Mouse (Mus musculus) MEL (cell line): Measurements from ENCODE around the gene Ppp3r1. TPM values are rescaled to one million over a fixed set of nuclear protein-coding genes. Genes with fewer than 3 reads are reported as not detected.

Source experiments
- DNase-seq: peaks from one replicate; pipeline ENCODE4 v3.0.0; 2011; ENCODE audit warnings: low read depth, low spot score
- H3K27ac ChIP-seq: 2 replicates; pipeline ENCODE4 v1.5.1; 2012; ENCODE audit warnings: low read depth, mild to moderate bottlenecking, control low read depth, low read length, moderate library complexity; ENCODE audit not compliant: control insufficient read depth
- H3K27me3 ChIP-seq, 2 experiments: fragments of 150-350 bp in 1 of 2; sonication (generic) in 1 of 2; 2 replicates each; pipeline ENCODE4 v1.6.1; 2012; ENCODE audit warnings: low read length in 2 of 2, mild to moderate bottlenecking in 2 of 2, improper control_type of control experiment in 1 of 2, moderate library complexity in 1 of 2; ENCODE audit not compliant: insufficient read depth in 2 of 2, control insufficient read depth in 1 of 2
- H3K36me3 ChIP-seq, 2 experiments: 2 replicates each; pipeline ENCODE4 v1.6.1; 2012 to 2014; ENCODE audit warnings: low read length in 2 of 2, improper control_type of control experiment in 1 of 2, inconsistent platforms in 1 of 2, mild to moderate bottlenecking in 1 of 2; ENCODE audit not compliant: insufficient read depth in 2 of 2, control insufficient read depth in 1 of 2
- H3K4me1 ChIP-seq, 2 experiments: fragments of 150-350 bp in 1 of 2; sonication (generic) in 1 of 2; 2 replicates each; pipeline ENCODE4 v1.6.1; 2012; ENCODE audit warnings: low read length in 2 of 2, improper control_type of control experiment in 1 of 2, mild to moderate bottlenecking in 1 of 2; ENCODE audit not compliant: insufficient read depth in 2 of 2, control insufficient read depth in 1 of 2
- H3K4me3 ChIP-seq, 2 experiments: fragments of 150-350 bp in 1 of 2; sonication (generic) in 1 of 2; 2 replicates each; pipeline ENCODE4 v1.5.1; 2012; ENCODE audit warnings: low read depth in 2 of 2, low read length in 2 of 2, mild to moderate bottlenecking in 2 of 2, moderate library complexity in 2 of 2, control low read depth in 1 of 2, improper control_type of control experiment in 1 of 2; ENCODE audit not compliant: control insufficient read depth in 1 of 2, insufficient read depth in 1 of 2
- H3K79me2 ChIP-seq: 2 replicates; pipeline ENCODE4 v1.6.1; 2012; ENCODE audit warnings: mild to moderate bottlenecking, low read length, moderate library complexity; ENCODE audit not compliant: control insufficient read depth, poor library complexity, insufficient read depth
- H3K9ac ChIP-seq: 2 replicates; pipeline ENCODE4 v1.6.1; 2012; ENCODE audit warnings: low read depth, mild to moderate bottlenecking, control low read depth, low read length, moderate library complexity; ENCODE audit not compliant: control insufficient read depth, poor library complexity, severe bottlenecking
- H3K9me3 ChIP-seq: fragments of 150-350 bp; sonication (generic); replicated peaks from 2 replicates; pipeline ENCODE4 v1.6.1; 2012; ENCODE audit warnings: mild to moderate bottlenecking, low read length, improper control_type of control experiment, moderate library complexity; ENCODE audit not compliant: insufficient read depth
- BHLHE40 ChIP-seq: IDR thresholded peaks from 2 replicates; pipeline ENCODE4 v1.6.1; 2012; ENCODE audit warnings: low read depth, mild to moderate bottlenecking, inconsistent platforms, low read length, improper control_type of control experiment, borderline replicate concordance
- CHD1 ChIP-seq: IDR thresholded peaks from 2 replicates; pipeline ENCODE4 v1.6.1; 2012; ENCODE audit warnings: low read depth, mild to moderate bottlenecking, inconsistent platforms, low read length, improper control_type of control experiment
- CHD2 ChIP-seq: IDR thresholded peaks from 2 replicates; pipeline ENCODE4 v1.6.1; 2011; ENCODE audit warnings: low read length, improper control_type of control experiment
- CTCF ChIP-seq, 3 experiments: IDR thresholded peaks in 2 of 3; conservative IDR thresholded peaks in 1 of 3; 2 replicates each; pipeline ENCODE4 v1.5.1; 2011 to 2012; ENCODE audit warnings: low read length in 3 of 3, low read depth in 2 of 3, mild to moderate bottlenecking in 2 of 3, improper control_type of control experiment in 1 of 3, inconsistent platforms in 1 of 3, mixed read lengths in 1 of 3, moderate library complexity in 1 of 3; ENCODE audit not compliant: control insufficient read depth in 1 of 3, insufficient read depth in 1 of 3, poor library complexity in 1 of 3, severe bottlenecking in 1 of 3
- E2F4 ChIP-seq: IDR thresholded peaks from 2 replicates; pipeline ENCODE4 v1.6.1; 2011; ENCODE audit warnings: low read depth, low read length, improper control_type of control experiment, borderline replicate concordance
- ETS1 ChIP-seq: IDR thresholded peaks from 2 replicates; pipeline ENCODE4 v1.6.1; 2012; ENCODE audit warnings: low read depth, mild to moderate bottlenecking, inconsistent platforms, low read length, improper control_type of control experiment, moderate library complexity
- GABPA ChIP-seq: IDR thresholded peaks from 2 replicates; pipeline ENCODE4 v1.6.1; 2012; ENCODE audit warnings: low read depth, mild to moderate bottlenecking, inconsistent platforms, low read length, improper control_type of control experiment, moderate library complexity
- GATA1 ChIP-seq: IDR thresholded peaks from 2 replicates; pipeline ENCODE4 v1.6.1; 2011; ENCODE audit warnings: low read depth, low read length, improper control_type of control experiment
- HCFC1 ChIP-seq: IDR thresholded peaks from 2 replicates; pipeline ENCODE4 v1.6.1; 2012; ENCODE audit warnings: low read depth, mild to moderate bottlenecking, inconsistent platforms, low read length, improper control_type of control experiment, moderate library complexity
- JUND ChIP-seq: IDR thresholded peaks from 2 replicates; pipeline ENCODE4 v1.6.1; 2011; ENCODE audit warnings: low read depth, mild to moderate bottlenecking, improper control_type of control experiment, low read length
- KAT2A ChIP-seq: conservative IDR thresholded peaks from 2 replicates; pipeline ENCODE4 v1.6.1; 2012; ENCODE audit warnings: low read depth, low read length, improper control_type of control experiment, inconsistent platforms
- MAFK ChIP-seq: IDR thresholded peaks from 2 replicates; pipeline ENCODE4 v1.6.1; 2011; ENCODE audit warnings: low read depth, mild to moderate bottlenecking, low read length, improper control_type of control experiment, borderline replicate concordance
- MXI1 ChIP-seq: IDR thresholded peaks from 2 replicates; pipeline ENCODE4 v1.6.1; 2011; ENCODE audit warnings: mild to moderate bottlenecking, low read depth, low read length, improper control_type of control experiment
- MYB ChIP-seq: IDR thresholded peaks from 2 replicates; pipeline ENCODE4 v1.6.1; 2011; ENCODE audit warnings: mild to moderate bottlenecking, low read depth, low read length, improper control_type of control experiment
- MYC ChIP-seq: IDR thresholded peaks from 2 replicates; pipeline ENCODE4 v1.6.1; 2011; ENCODE audit warnings: low read depth, mild to moderate bottlenecking, low read length, improper control_type of control experiment, moderate library complexity
- POLR2A ChIP-seq, 2 experiments: IDR thresholded peaks; 2 replicates each; pipeline ENCODE4 v1.6.1; 2011 to 2012; ENCODE audit warnings: low read length in 2 of 2, mild to moderate bottlenecking in 2 of 2, control low read depth in 1 of 2, improper control_type of control experiment in 1 of 2, low read depth in 1 of 2, moderate library complexity in 1 of 2; ENCODE audit not compliant: control insufficient read depth in 1 of 2, insufficient read depth in 1 of 2, poor library complexity in 1 of 2
- POLR2AphosphoS5 ChIP-seq: IDR thresholded peaks from 2 replicates; pipeline ENCODE4 v1.6.1; 2012; ENCODE audit warnings: low read depth, borderline replicate concordance, mild to moderate bottlenecking, inconsistent platforms, low read length, moderate library complexity, mixed read lengths
- SIN3A ChIP-seq: IDR thresholded peaks from 2 replicates; pipeline ENCODE4 v1.6.1; 2012; ENCODE audit warnings: low read length, improper control_type of control experiment, inconsistent platforms
- SMC3 ChIP-seq: IDR thresholded peaks from 2 replicates; pipeline ENCODE4 v1.6.1; 2011; ENCODE audit warnings: low read depth, low read length, improper control_type of control experiment
- TBP ChIP-seq: IDR thresholded peaks from 2 replicates; pipeline ENCODE4 v1.8.0; 2011; ENCODE audit warnings: low read depth, low read length, improper control_type of control experiment
- TCF12 ChIP-seq: IDR thresholded peaks from 2 replicates; pipeline ENCODE4 v1.6.1; 2014; ENCODE audit warnings: low read depth, mild to moderate bottlenecking, inconsistent platforms, low read length, improper control_type of control experiment, moderate library complexity
- UBTF ChIP-seq: IDR thresholded peaks from 2 replicates; pipeline ENCODE4 v1.6.1; 2012; ENCODE audit warnings: low read depth, mild to moderate bottlenecking, inconsistent platforms, low read length, improper control_type of control experiment, moderate library complexity, borderline replicate concordance; ENCODE audit not compliant: insufficient read depth
- ZKSCAN1 ChIP-seq: IDR thresholded peaks from 2 replicates; pipeline ENCODE4 v1.6.1; 2012; ENCODE audit warnings: low read depth, mild to moderate bottlenecking, inconsistent platforms, low read length, improper control_type of control experiment, moderate library complexity
- ZNF384 ChIP-seq: IDR thresholded peaks from 2 replicates; pipeline ENCODE4 v1.6.1; 2012; ENCODE audit warnings: low read depth, mild to moderate bottlenecking, inconsistent platforms, low read length, improper control_type of control experiment
- polyA plus RNA-seq, 2 experiments: library from polyadenylated mRNA; stranded (reverse) in 1 of 2; unstranded in 1 of 2; fragments of >175 nt in 1 of 2; fragments of >200 nt in 1 of 2; gene quantifications; 2 replicates each; pipeline versions ENCODE4 v1.2.1 to v1.2.4; 2012; ENCODE audit warnings: low replicate concordance in 2 of 2, low read depth in 1 of 2; ENCODE audit not compliant: insufficient read length in 2 of 2, insufficient read depth in 1 of 2, missing spikeins in 1 of 2
- total RNA-seq: library from RNA; depleted of rRNA; stranded (reverse); fragments of 300-350 nt; gene quantifications from 2 replicates; pipeline ENCODE4 v1.2.3, GENCODE M21; 2012

Gene Ppp3r1
- total and polyA plus RNA-seq, 3 experiments = 48.8 to 67.9 (median 63.8) TPM

- TF ChIP-seq TBP = peak; percentile 53; the same call in 1 of the 2 replicates
- TF ChIP-seq TCF12 = no peak
- TF ChIP-seq BHLHE40 = no peak
- no peak for TF ChIP-seq E2F4
- TF ChIP-seq ZNF384 = peak; percentile 72; the same call in 1 of the 2 replicates
- no peak for TF ChIP-seq ZKSCAN1
- peak; percentile 44 to 73 (median 66) for TF ChIP-seq CTCF (IDR thresholded peaks at IDR 0.05 in 2 of 3, conservative IDR thresholded peaks at IDR 0.05 in 1 of 3; ENCODE audit: control insufficient read depth in 1 of 3, insufficient read depth in 1 of 3, low read depth in 2 of 3, low read length in 3 of 3, poor library complexity in 1 of 3, severe bottlenecking in 1 of 3)
- TF ChIP-seq POLR2AphosphoS5 = no peak
- no peak for TF ChIP-seq KAT2A
- no peak for TF ChIP-seq POLR2A (IDR thresholded peaks at IDR 0.05; ENCODE audit: control insufficient read depth in 1 of 2, insufficient read depth in 1 of 2, low read depth in 1 of 2, low read length in 2 of 2, poor library complexity in 1 of 2)
- TF ChIP-seq ETS1 = no peak
- no peak for TF ChIP-seq MAFK
- TF ChIP-seq GABPA = no peak
- TF ChIP-seq MXI1 = peak; percentile 85
- peak; percentile 91 for TF ChIP-seq CHD1
- TF ChIP-seq MYB = no peak
- no peak for TF ChIP-seq UBTF
- peak; percentile 91 for TF ChIP-seq SIN3A
These were observed 1.2 kb downstream of the Ppp3r1 start (continued) for GRCm38 (mm10) chr11:17160242-17160641.

- DNase-seq = no peak
- TF ChIP-seq JUND (no peak), GATA1 (peak; percentile 54)
- Histone ChIP-seq H3K36me3 (peaks cover 0 to 42% of the 10 kb centered on the region in 2 experiments; a peak in 3 of 4 replicates), H3K9ac (no peak overlapping the region), H3K4me1 (peaks cover 10 to 29% of the 10 kb centered on the region in 2 experiments), H3K79me2 (peaks cover 87% of the 10 kb centered on the region), H3K4me3 (no peak overlapping the region), H3K9me3 (no peaks in the 10 kb centered on the region), H3K27me3 (no peaks in the 10 kb centered on the region), H3K27ac (no peak overlapping the region)
These were observed 4.9 kb downstream of the Ppp3r1 start for GRCm38 (mm10) chr11:17163956-17164355.

GRCm38 (mm10) chr11:17166627-17167026 lies 7.6 kb downstream of the Ppp3r1 start:
- no peak for DNase-seq
- Histone ChIP-seq H3K9me3 (no peaks in the 10 kb centered on the region), H3K27ac (no peak overlapping the region), H3K4me1 (peaks cover 10 to 22% of the 10 kb centered on the region in 2 experiments), H3K36me3 (peaks cover 0 to 39% of the 10 kb centered on the region in 2 experiments; a peak in 3 of 4 replicates), H3K9ac (no peak overlapping the region), H3K4me3 (no peak overlapping the region), H3K79me2 (peaks cover 84% of the 10 kb centered on the region), H3K27me3 (no peaks in the 10 kb centered on the region)
- TF ChIP-seq KAT2A (no peak), MYC (no peak), SMC3 (no peak), SIN3A (no peak), HCFC1 (no peak), BHLHE40 (no peak), CTCF (IDR thresholded peaks at IDR 0.05 in 2 of 3, conservative IDR thresholded peaks at IDR 0.05 in 1 of 3; ENCODE audit: control insufficient read depth in 1 of 3, insufficient read depth in 1 of 3, low read depth in 2 of 3, low read length in 3 of 3, poor library complexity in 1 of 3, severe bottlenecking in 1 of 3) (no peak), POLR2AphosphoS5 (no peak), CHD2 (no peak), E2F4 (no peak)
